Mouse (Mus musculus): Measurements from ENCODE around the gene Rogdi. TPM values are rescaled to one million over a fixed set of nuclear protein-coding genes. Genes with fewer than 3 reads are reported as not detected.

The Rogdi gene
- polyA plus RNA-seq, 1 experiment from 2014 or later: 50.1 TPM

GRCm38 (mm10) chr16:4984717-4985116 lies 28.6 kb downstream of the Rogdi start:
- ATAC-seq (ENCODE audit: extremely low read depth, insufficient number of reproducible peaks, low FRiP score, low TSS enrichment): no peak
- Histone ChIP-seq H3K4me2 (no peak overlapping the region), H3K4me1 (peaks cover 1% of the 10 kb centered on the region; the same call in 1 of the 2 replicates), H3K36me3 (no peaks in the 10 kb centered on the region), H3K4me3 (no peak overlapping the region), H3K27me3 (replicated peaks) (no peaks in the 10 kb centered on the region), H3K27ac (replicated peaks) (no peak overlapping the region), H3K9ac (no peak overlapping the region), H3K9me3 (no peaks in the 10 kb centered on the region)
- 85% methylated on average over 12 of the region's 12 CpGs for WGBS

- Histone ChIP-seq H3K9ac (no peak overlapping the region), H3K4me3 (no peak overlapping the region), H3K9me3 (no peaks in the 10 kb centered on the region), H3K36me3 (no peaks in the 10 kb centered on the region), H3K27me3 (replicated peaks) (no peaks in the 10 kb centered on the region), H3K4me1 (peaks cover 19% of the 10 kb centered on the region), H3K27ac (replicated peaks) (no peak overlapping the region), H3K4me2 (no peak overlapping the region)
- no peak for ATAC-seq (ENCODE audit: extremely low read depth, insufficient number of reproducible peaks, low FRiP score, low TSS enrichment)
- 75% methylated on average over 4 of the region's 4 CpGs for WGBS
Measured at GRCm38 (mm10) chr16:4979755-4980380, 33.5 kb downstream of the Rogdi start.

GRCm38 (mm10) chr16:4978275-4979051 lies 34.9 kb downstream of the Rogdi start:
- H3K4me2 ChIP-seq: no peak overlapping the region; the same call in 1 of the 2 replicates
- 38% methylated on average over 5 of the region's 5 CpGs for WGBS
- H3K27me3 ChIP-seq (replicated peaks): no peaks in the 10 kb centered on the region
- H3K36me3 ChIP-seq: no peaks in the 10 kb centered on the region
- no peak overlapping the region for H3K4me3 ChIP-seq
- H3K4me1 ChIP-seq: peaks cover 19% of the 10 kb centered on the region
- H3K9ac ChIP-seq: no peak overlapping the region
- 0 out of 2 replicates have a peak, but pooled peaks have one; percentile 35 for ATAC-seq (ENCODE audit: extremely low read depth, insufficient number of reproducible peaks, low FRiP score, low TSS enrichment)
- peak overlapping the region; percentile 83 for H3K27ac ChIP-seq (replicated peaks)
- no peaks in the 10 kb centered on the region for H3K9me3 ChIP-seq

GRCm38 (mm10) chr16:4976180-4976579 lies 37.2 kb downstream of the Rogdi start:
- Histone ChIP-seq H3K27me3 (replicated peaks) (no peaks in the 10 kb centered on the region), H3K36me3 (no peaks in the 10 kb centered on the region), H3K4me2 (no peak overlapping the region), H3K27ac (replicated peaks) (no peak overlapping the region), H3K4me1 (peaks cover 23% of the 10 kb centered on the region), H3K9me3 (no peaks in the 10 kb centered on the region), H3K4me3 (no peak overlapping the region), H3K9ac (no peak overlapping the region)
- ATAC-seq (ENCODE audit: extremely low read depth, insufficient number of reproducible peaks, low FRiP score, low TSS enrichment): no peak
- 51% methylated on average over 2 of the region's 2 CpGs for WGBS

GRCm38 (mm10) chr16:4974521-4974920 lies 38.8 kb downstream of the Rogdi start:
- no peak for ATAC-seq (ENCODE audit: extremely low read depth, insufficient number of reproducible peaks, low FRiP score, low TSS enrichment)
- WGBS: 81% methylated on average over 5 of the region's 5 CpGs

GRCm38 (mm10) chr16:4971626-4972025 lies 41.7 kb downstream of the Rogdi start:
- Histone ChIP-seq H3K9ac (no peak overlapping the region), H3K4me2 (no peak overlapping the region), H3K4me1 (peaks cover 4% of the 10 kb centered on the region; the same call in 1 of the 2 replicates), H3K4me3 (no peak overlapping the region), H3K27me3 (replicated peaks) (no peaks in the 10 kb centered on the region), H3K9me3 (no peaks in the 10 kb centered on the region), H3K36me3 (no peaks in the 10 kb centered on the region), H3K27ac (replicated peaks) (no peak overlapping the region)
- 42% methylated on average over 4 of the region's 4 CpGs for WGBS
- ATAC-seq (ENCODE audit: extremely low read depth, insufficient number of reproducible peaks, low FRiP score, low TSS enrichment): no peak

More at GRCm38 (mm10) chr16:4974521-4974920, 38.8 kb downstream of the Rogdi start:
- Histone ChIP-seq H3K27ac (replicated peaks) (no peak overlapping the region), H3K4me2 (no peak overlapping the region), H3K4me3 (no peak overlapping the region), H3K36me3 (no peaks in the 10 kb centered on the region), H3K9me3 (no peaks in the 10 kb centered on the region), H3K4me1 (peaks cover 19% of the 10 kb centered on the region), H3K27me3 (replicated peaks) (no peaks in the 10 kb centered on the region), H3K9ac (no peak overlapping the region)

- no peak for ATAC-seq (ENCODE audit: extremely low read depth, insufficient number of reproducible peaks, low FRiP score, low TSS enrichment)
- 70% methylated on average over 5 of the region's 5 CpGs for WGBS
- H3K9me3 ChIP-seq: no peaks in the 10 kb centered on the region
- no peaks in the 10 kb centered on the region for H3K36me3 ChIP-seq
- H3K27me3 ChIP-seq (replicated peaks): no peaks in the 10 kb centered on the region
- peaks cover 9% of the 10 kb centered on the region for H3K4me1 ChIP-seq
- H3K4me3 ChIP-seq: no peak overlapping the region
- H3K4me2 ChIP-seq: no peak overlapping the region
- no peak overlapping the region for H3K27ac ChIP-seq (replicated peaks)
- no peak overlapping the region for H3K9ac ChIP-seq
Measured at GRCm38 (mm10) chr16:4969055-4969843, 44.1 kb downstream of the Rogdi start.

GRCm38 (mm10) chr16:4968426-4968825 lies 44.9 kb downstream of the Rogdi start:
- ATAC-seq (ENCODE audit: extremely low read depth, insufficient number of reproducible peaks, low FRiP score, low TSS enrichment): no peak
- Histone ChIP-seq H3K9me3 (no peaks in the 10 kb centered on the region), H3K27me3 (replicated peaks) (no peaks in the 10 kb centered on the region), H3K27ac (replicated peaks) (no peak overlapping the region), H3K4me3 (no peak overlapping the region), H3K9ac (no peak overlapping the region), H3K4me2 (no peak overlapping the region), H3K36me3 (no peaks in the 10 kb centered on the region), H3K4me1 (peaks cover 11% of the 10 kb centered on the region)
- WGBS: 69% methylated on average over 3 of the region's 3 CpGs

- H3K4me1 ChIP-seq: peaks cover 24% of the 10 kb centered on the region
- no peak overlapping the region for H3K27ac ChIP-seq (replicated peaks)
- 0 out of 2 replicates have a peak, but pooled peaks cover under 1% of the 10 kb centered on the region for H3K36me3 ChIP-seq
- no peaks in the 10 kb centered on the region for H3K9me3 ChIP-seq
- H3K27me3 ChIP-seq (replicated peaks): no peaks in the 10 kb centered on the region
- peak overlapping the region; percentile 86 for H3K4me2 ChIP-seq
- 81% methylated on average over 8 of the region's 8 CpGs for WGBS
- no peak for ATAC-seq (ENCODE audit: extremely low read depth, insufficient number of reproducible peaks, low FRiP score, low TSS enrichment)
- no peak overlapping the region for H3K9ac ChIP-seq
- peak overlapping the region; percentile 82; the same call in 1 of the 2 replicates for H3K4me3 ChIP-seq
Measured at GRCm38 (mm10) chr16:4965392-4966129, 47.8 kb downstream of the Rogdi start.

GRCm38 (mm10) chr16:4964731-4965391 lies 48.5 kb downstream of the Rogdi start:
- H3K27ac ChIP-seq (replicated peaks): peak overlapping the region; percentile 75
- H3K4me2 ChIP-seq: peak overlapping the region; percentile 86
- H3K9me3 ChIP-seq: no peaks in the 10 kb centered on the region
- H3K4me3 ChIP-seq: peak overlapping the region; percentile 82
- peak overlapping the region; percentile 90 for H3K9ac ChIP-seq
- H3K4me1 ChIP-seq: peaks cover 24% of the 10 kb centered on the region
- 22% methylated on average over 13 of the region's 13 CpGs for WGBS
- no peak for ATAC-seq (ENCODE audit: extremely low read depth, insufficient number of reproducible peaks, low FRiP score, low TSS enrichment)
- no peaks in the 10 kb centered on the region for H3K27me3 ChIP-seq (replicated peaks)
- peaks cover 8% of the 10 kb centered on the region; the same call in 1 of the 2 replicates for H3K36me3 ChIP-seq

All from heart, embryonic 13.5 days (tissue).